Mouse (Mus musculus) heart, embryonic 15.5 days (tissue): ENCODE data around the gene Cep350. TPM values are rescaled to one million over a fixed set of nuclear protein-coding genes. Genes with fewer than 3 reads are reported as not detected.
A peak's percentile ranks its signal among the peaks of the same experiment; 100 is the strongest.

ENCODE experiments used
- ATAC-seq: fragments of 200-750 bp; cut with Nextera tagmentation; replicated peaks from 2 replicates; pipeline ENCODE4 v1.8.0; 2017; ENCODE audit warnings: low read depth, moderate TSS enrichment; ENCODE audit not compliant: insufficient number of reproducible peaks, insufficient read depth, low FRiP score
- H3K27ac ChIP-seq: fragments of 300-500 bp; sonication (generic); 2 replicates; pipeline ENCODE4 v1.5.1; 2015; ENCODE audit warnings: mild to moderate bottlenecking, inconsistent platforms
- H3K27me3 ChIP-seq: fragments of 300-500 bp; sonication (generic); 2 replicates; pipeline ENCODE4 v1.6.1; 2015; ENCODE audit warnings: inconsistent platforms
- H3K36me3 ChIP-seq: fragments of 300-500 bp; sonication (generic); 2 replicates; pipeline ENCODE4 v1.6.1; 2015; ENCODE audit warnings: mild to moderate bottlenecking, inconsistent platforms
- H3K4me1 ChIP-seq: fragments of 300-500 bp; sonication (generic); replicated peaks from 2 replicates; pipeline ENCODE4 v1.6.1; 2015; ENCODE audit warnings: inconsistent platforms
- H3K4me2 ChIP-seq: fragments of 300-500 bp; sonication (generic); 2 replicates; pipeline ENCODE4 v1.6.1; 2015; ENCODE audit warnings: inconsistent platforms, mild to moderate bottlenecking, moderate library complexity
- H3K4me3 ChIP-seq: fragments of 300-500 bp; sonication (generic); 2 replicates; pipeline ENCODE4 v1.5.1; 2015; ENCODE audit warnings: mild to moderate bottlenecking, inconsistent platforms
- H3K9ac ChIP-seq: fragments of 300-500 bp; sonication (generic); 2 replicates; pipeline ENCODE4 v1.6.1; 2015; ENCODE audit warnings: mild to moderate bottlenecking, inconsistent platforms
- H3K9me3 ChIP-seq: fragments of 300-500 bp; sonication (generic); replicated peaks from 2 replicates; pipeline ENCODE4 v1.6.1; 2016; ENCODE audit warnings: inconsistent platforms
- WGBS: fragments of 180-500 bp; shearing (Covaris S2); methylation state at CpG from one replicate; pipeline ENCODE4 v1.1.7; 2015; ENCODE audit warnings: mixed read lengths; 5-methylcytosine and 5-hydroxymethylcytosine counted together
- polyA plus RNA-seq: library from polyadenylated mRNA; unstranded; fragments of >200 nt; fragmentation: Nextera tagmentation; extraction: Ambion mirVana; gene quantifications from 2 replicates; pipeline ENCODE4 v1.2.1, GENCODE M21; 2015

Cep350 gene
- polyA plus RNA-seq, 1 experiment from 2014 or later = 6.8 TPM

DNA sequence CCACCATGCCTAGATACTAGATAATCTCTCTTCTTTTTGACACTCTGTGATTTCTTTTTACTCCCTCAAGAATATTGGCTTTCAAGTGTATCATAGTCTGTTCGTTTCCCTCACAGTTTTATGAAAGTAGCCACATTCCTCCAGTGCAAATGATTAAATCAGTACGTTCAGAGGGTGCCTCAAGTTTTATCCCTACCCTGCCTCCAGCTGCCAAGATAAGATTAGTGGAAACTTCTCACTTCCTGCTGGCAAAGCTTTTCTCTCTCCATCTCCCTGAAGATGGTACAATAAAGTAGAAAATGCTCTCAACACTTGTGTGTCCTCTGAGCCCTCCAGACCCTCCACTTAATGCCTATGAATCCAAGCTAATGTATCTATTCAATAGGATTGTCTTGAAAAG is 1.9 kb upstream of the Cep350 start:
- Histone ChIP-seq H3K9ac (no peak overlapping the region), H3K4me2 (no peak overlapping the region)
- WGBS = 25% methylated on average over 2 of the region's 2 CpGs

DNA sequence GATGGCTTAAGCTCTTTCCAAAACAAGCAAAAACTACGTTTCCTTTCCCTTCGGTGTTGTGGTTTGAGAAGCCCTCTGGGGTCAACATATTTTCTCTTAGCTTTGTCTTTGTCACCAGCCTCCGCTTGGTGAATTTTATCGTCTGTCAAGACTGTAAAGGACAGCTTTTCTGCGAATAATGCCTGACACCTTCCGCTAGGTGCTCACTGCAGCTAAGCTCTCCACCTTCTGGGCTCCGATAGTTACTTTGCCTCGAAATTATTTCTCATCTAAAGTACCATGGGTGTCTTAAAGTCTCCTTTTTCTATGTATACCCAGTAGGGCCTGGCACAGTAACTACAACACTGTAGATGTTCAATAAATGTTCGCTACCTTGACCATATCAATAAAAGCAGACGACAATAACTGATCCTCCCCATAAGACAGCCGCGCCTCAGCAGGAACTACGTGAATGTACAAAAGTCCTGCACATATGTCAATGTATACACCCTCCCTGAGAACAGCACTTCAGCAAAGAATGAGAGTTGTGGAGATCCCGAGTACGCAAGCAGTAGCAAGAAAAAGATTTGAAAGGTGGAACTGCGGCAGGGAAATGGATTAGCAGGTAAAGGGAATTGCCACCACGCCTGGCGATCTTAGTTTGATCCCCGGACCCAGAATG is 794 bp upstream of the Cep350 start:
- no peak for ATAC-seq
- Histone ChIP-seq H3K4me1 (peaks cover 10% of the 10 kb centered on the region), H3K4me2 (peak overlapping the region; percentile 67), H3K36me3 (no peaks in the 10 kb centered on the region), H3K27me3 (no peaks in the 10 kb centered on the region), H3K4me3 (peak overlapping the region; percentile 100), H3K9ac (peak overlapping the region; percentile 68), H3K27ac (peak overlapping the region; percentile 97), H3K9me3 (no peaks in the 10 kb centered on the region)
- 6% methylated on average over 19 of the region's 19 CpGs for WGBS

More for the DNA sequence above, 1.9 kb upstream of the Cep350 start:
- Histone ChIP-seq H3K36me3 (no peaks in the 10 kb centered on the region), H3K9me3 (no peaks in the 10 kb centered on the region), H3K27ac (no peak overlapping the region), H3K4me1 (peaks cover 10% of the 10 kb centered on the region), H3K4me3 (no peak overlapping the region), H3K27me3 (no peaks in the 10 kb centered on the region)
- ATAC-seq = no peak

DNA sequence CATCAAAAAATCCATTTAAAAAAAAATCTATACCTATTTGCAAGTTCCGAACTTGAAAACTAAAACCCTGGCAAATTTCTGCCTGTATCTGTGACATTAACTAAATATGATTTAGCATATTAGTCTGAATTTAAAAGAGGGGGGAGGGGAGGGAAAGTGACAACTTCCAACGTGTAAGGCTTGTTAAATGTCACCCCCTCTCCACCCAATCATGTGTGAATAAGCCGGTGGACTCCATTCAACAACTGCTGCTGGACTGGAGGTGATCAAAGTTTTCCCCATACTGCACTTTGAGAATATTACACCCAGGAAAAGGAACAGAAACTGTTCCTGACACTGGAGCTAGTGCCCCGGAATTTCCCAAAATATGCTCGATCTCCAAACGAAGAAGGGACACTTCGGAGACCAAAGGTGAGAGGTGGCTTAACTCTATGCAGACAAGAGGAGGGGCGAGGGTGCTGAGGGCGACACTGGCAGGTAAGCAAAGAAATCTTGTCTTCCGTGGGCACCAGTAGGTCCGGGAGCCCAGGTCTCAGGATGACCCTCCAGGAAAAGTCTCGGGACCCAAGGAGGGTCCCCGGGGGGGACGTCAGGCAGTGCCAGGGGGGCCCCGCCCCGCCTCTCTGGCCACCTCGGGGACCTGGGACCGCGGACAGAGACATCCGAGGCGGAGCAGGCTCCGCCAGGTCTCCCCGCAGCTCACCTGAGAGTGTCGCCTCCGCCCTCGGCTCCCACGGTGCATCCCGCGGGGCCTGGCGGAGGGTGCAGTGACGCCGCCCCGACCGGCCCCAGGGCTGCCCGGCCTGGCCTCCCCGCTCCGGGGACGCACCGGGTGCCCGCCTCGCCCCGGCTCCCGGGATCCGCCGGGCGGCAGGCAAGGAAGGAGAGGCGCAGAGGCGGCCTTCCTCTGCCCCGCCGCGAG is 648 bp downstream of the Cep350 start:
- ATAC-seq = no peak; the same call in none of the 2 replicates
- H3K9me3 ChIP-seq = no peaks in the 10 kb centered on the region
- H3K4me3 ChIP-seq = peak overlapping the region; percentile 100
- H3K27me3 ChIP-seq = no peaks in the 10 kb centered on the region
- peaks cover 10% of the 10 kb centered on the region for H3K4me1 ChIP-seq
- 1% methylated on average over 47 of the region's 51 CpGs for WGBS
- peak overlapping the region; percentile 97 for H3K27ac ChIP-seq
- H3K4me2 ChIP-seq = peak overlapping the region; percentile 70
- H3K36me3 ChIP-seq = no peaks in the 10 kb centered on the region
- peak overlapping the region; percentile 100 for H3K9ac ChIP-seq

DNA sequence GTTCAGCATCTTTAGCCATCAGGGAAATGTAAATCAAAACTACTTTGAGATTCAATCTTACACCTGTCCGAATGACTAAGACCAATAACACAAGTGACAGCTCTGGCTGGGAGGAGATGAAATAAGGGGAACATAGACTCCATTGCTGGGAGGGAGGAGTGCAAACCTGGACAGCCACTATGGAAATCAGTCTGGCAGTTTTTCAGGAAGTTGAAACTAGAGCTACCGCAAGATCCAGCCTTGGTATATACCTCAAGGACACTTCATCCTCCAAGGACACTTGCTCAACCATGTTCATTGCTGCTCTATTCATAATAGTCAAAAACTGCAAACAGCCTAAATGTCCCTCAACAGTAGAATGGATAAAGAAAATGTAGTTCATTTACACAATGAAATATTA is 23.9 kb downstream of the Cep350 start:
- WGBS = 97% methylated on average over 2 of the region's 2 CpGs

DNA sequence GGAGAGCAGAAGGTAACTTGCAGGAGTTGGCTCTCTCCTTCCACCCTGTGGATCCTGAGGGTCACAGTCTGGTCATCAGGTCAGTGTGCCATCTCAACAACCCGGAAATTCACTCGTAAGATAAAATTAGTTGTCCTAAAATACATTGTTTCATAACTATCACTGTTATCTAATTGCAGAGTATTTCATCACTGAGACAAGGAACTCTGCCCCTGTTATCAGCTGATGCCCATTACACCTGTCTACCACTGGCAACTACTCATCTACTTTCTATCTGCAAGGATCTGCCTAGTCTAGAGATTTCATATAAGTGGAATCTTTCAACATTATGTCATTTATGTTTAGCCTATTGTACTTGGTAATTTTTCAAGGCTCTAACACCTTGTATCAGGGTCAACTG is 28.7 kb downstream of the Cep350 start:
- no peaks in the 10 kb centered on the region for H3K27me3 ChIP-seq
- H3K9ac ChIP-seq = no peak overlapping the region
- no peaks in the 10 kb centered on the region for H3K9me3 ChIP-seq
- ATAC-seq = no peak
- no peak overlapping the region for H3K27ac ChIP-seq
- no peak overlapping the region for H3K4me3 ChIP-seq
- peaks cover 45% of the 10 kb centered on the region for H3K36me3 ChIP-seq
- no peaks in the 10 kb centered on the region for H3K4me1 ChIP-seq
- no peak overlapping the region for H3K4me2 ChIP-seq
- 77% methylated on average over 2 of the region's 2 CpGs for WGBS

More for the DNA sequence above, 23.9 kb downstream of the Cep350 start:
- H3K36me3 ChIP-seq = peaks cover 62% of the 10 kb centered on the region
- H3K9ac ChIP-seq = no peak overlapping the region
- no peaks in the 10 kb centered on the region for H3K9me3 ChIP-seq
- no peak for ATAC-seq
- H3K4me1 ChIP-seq = no peaks in the 10 kb centered on the region
- no peak overlapping the region for H3K27ac ChIP-seq
- no peaks in the 10 kb centered on the region for H3K27me3 ChIP-seq
- no peak overlapping the region for H3K4me3 ChIP-seq
- no peak overlapping the region for H3K4me2 ChIP-seq

DNA sequence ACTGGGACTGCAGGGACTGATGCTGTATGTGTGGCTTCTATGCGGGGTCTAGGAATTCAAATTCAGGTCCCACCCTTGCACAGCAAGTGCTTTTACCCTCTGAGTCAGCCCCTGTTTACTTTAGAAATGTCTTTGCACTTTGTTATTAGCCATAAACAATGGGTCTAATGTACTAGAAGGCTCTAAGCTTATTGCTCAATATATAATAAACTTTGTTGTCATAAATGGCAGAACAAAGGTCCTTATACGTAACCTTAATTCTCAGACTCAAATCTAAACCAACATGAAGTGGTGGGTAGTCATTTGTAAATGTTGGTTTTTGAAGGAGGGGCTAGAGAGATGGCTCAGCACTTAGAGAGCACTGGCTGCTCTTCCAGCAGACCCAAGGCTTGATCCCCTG is 35.6 kb downstream of the Cep350 start:
- 93% methylated on average over 2 of the region's 2 CpGs for WGBS
- Histone ChIP-seq H3K4me3 (no peak overlapping the region), H3K4me2 (no peak overlapping the region), H3K27me3 (no peaks in the 10 kb centered on the region), H3K9me3 (no peaks in the 10 kb centered on the region), H3K36me3 (peaks cover 65% of the 10 kb centered on the region), H3K4me1 (no peaks in the 10 kb centered on the region), H3K9ac (no peak overlapping the region), H3K27ac (no peak overlapping the region)
- ATAC-seq = no peak

DNA sequence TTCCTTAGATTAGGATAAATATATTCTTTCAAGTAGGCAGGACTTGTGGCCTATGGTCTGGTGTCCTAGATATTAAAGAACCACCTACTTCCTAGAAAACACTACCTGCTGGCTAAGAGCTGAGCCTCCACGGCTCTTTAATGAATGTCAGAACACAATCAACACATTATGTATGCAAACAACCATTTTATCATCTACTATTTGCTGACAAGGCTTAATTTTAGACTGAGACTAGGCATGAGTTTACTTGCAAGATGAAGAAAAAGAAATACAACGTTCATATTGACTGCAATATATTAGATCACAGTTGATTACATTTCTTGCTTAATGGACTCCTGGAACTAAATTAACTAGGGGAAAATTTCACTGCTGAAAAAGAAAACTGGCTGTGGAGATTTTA is 38.4 kb downstream of the Cep350 start:
- no peaks in the 10 kb centered on the region for H3K27me3 ChIP-seq

DNA sequence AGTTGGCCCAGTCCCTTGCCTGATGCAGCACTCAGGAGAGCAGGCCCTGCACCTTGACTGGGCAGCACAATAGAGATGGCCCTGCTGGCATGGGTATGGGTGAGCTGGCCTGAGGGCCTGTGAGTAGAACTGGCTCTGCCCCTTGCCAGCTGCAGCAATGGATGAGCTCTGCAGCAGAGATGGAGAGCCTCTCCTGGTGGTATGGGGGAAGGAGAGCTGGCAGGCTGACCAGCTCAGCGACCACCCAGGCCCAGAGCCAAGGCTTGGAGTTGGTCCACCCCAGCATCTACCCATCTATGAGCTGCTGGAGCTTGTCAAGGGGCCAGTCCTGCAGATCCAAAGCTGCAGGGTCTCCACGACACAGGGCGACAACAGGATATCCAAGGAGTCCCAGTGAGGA is 69.5 kb downstream of the Cep350 start:
- Histone ChIP-seq H3K36me3 (peaks cover 74% of the 10 kb centered on the region), H3K4me1 (no peaks in the 10 kb centered on the region), H3K27ac (no peak overlapping the region), H3K4me3 (no peak overlapping the region), H3K9ac (no peak overlapping the region), H3K27me3 (no peaks in the 10 kb centered on the region), H3K9me3 (no peaks in the 10 kb centered on the region), H3K4me2 (no peak overlapping the region)
- 81% methylated on average over 3 of the region's 3 CpGs for WGBS
- ATAC-seq = no peak

More for the DNA sequence above, 38.4 kb downstream of the Cep350 start:
- ATAC-seq = no peak
- WGBS = 85% methylated on average over 2 of the region's 2 CpGs
- Histone ChIP-seq H3K9me3 (no peaks in the 10 kb centered on the region), H3K27ac (no peak overlapping the region), H3K9ac (no peak overlapping the region), H3K4me3 (no peak overlapping the region), H3K4me1 (no peaks in the 10 kb centered on the region), H3K36me3 (peaks cover 74% of the 10 kb centered on the region), H3K4me2 (no peak overlapping the region)

DNA sequence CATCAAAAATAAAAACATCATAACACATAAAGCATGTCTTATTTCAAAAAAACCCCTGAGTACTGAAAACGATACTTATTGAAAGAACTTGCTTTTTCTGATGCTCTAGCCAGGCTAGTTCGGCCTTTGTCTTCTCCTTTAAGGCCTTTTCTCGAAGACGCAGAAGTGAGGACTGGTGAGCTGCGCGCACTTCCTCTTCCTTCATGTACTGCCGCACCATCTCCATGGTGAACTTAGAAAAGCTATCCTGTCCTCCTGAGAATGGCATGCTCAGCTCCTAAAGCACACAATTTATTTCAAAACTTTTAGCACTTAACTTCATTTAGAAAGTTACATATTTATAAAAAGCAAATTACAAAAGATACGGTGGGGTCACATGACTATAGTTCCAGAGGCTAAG is 71.7 kb downstream of the Cep350 start:
- WGBS = 95% methylated on average over 8 of the region's 8 CpGs
- no peaks in the 10 kb centered on the region for H3K27me3 ChIP-seq

DNA sequence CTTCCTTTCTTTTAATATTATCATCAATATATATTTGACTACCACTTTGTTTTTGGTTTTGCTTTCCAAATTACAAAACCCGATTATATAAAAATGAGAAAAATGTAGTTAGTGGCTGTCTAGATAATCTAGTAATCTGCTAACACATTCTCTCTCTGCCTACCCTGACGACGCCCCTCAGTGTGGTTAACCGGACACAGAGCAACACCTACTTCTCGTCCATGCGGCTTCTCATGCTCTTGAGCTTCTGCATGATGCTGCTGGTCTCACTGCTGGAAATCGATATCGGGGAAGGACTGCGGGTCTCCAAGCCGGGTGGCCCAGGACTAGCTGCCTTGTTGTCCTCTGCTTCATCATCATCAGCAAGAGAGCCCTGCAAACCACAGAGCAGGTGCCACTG is 78.7 kb downstream of the Cep350 start:
- H3K9me3 ChIP-seq = no peaks in the 10 kb centered on the region
- H3K4me3 ChIP-seq = no peak overlapping the region
- 92% methylated on average over 10 of the region's 10 CpGs for WGBS
- H3K4me2 ChIP-seq = no peak overlapping the region
- no peaks in the 10 kb centered on the region for H3K27me3 ChIP-seq
- ATAC-seq = no peak
- no peak overlapping the region for H3K9ac ChIP-seq
- H3K4me1 ChIP-seq = no peaks in the 10 kb centered on the region
- peaks cover 66% of the 10 kb centered on the region for H3K36me3 ChIP-seq
- no peak overlapping the region for H3K27ac ChIP-seq

More for the DNA sequence above, 71.7 kb downstream of the Cep350 start:
- Histone ChIP-seq H3K4me1 (no peaks in the 10 kb centered on the region), H3K4me3 (no peak overlapping the region), H3K4me2 (no peak overlapping the region), H3K9me3 (no peaks in the 10 kb centered on the region), H3K9ac (no peak overlapping the region), H3K27ac (no peak overlapping the region), H3K36me3 (peaks cover 76% of the 10 kb centered on the region)
- no peak for ATAC-seq

DNA sequence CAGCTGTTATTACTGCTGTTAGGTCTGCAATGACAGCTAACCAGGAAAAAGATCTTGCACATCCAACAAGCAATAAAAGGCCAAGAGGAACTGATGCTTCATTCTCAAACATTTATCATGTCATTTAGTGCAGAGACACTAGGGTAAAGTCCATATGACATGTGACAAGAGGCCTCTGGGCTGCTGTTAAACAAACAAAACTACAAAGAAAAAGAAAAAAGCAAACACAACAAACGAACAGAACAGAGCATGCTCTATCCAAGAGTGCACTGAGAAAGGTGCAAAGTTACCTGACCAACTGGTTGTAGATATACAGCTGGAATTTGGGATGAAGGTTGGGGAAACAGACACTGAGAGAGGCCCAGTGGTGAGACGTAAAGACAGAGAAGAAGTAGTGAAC is 86.2 kb downstream of the Cep350 start:
- Histone ChIP-seq H3K9ac (no peak overlapping the region), H3K9me3 (no peaks in the 10 kb centered on the region), H3K4me3 (no peak overlapping the region), H3K27me3 (no peaks in the 10 kb centered on the region), H3K4me1 (no peaks in the 10 kb centered on the region), H3K27ac (no peak overlapping the region), H3K4me2 (no peak overlapping the region), H3K36me3 (peaks cover 44% of the 10 kb centered on the region)
- no peak for ATAC-seq
- WGBS = 69% methylated on average over 2 of the region's 2 CpGs
